Mouse (Mus musculus) megakaryocyte, embryonic 14.5 days (primary cell): ENCODE data around the gene Acot7. TPM values are rescaled to one million over a fixed set of nuclear protein-coding genes. Genes with fewer than 3 reads are reported as not detected.
A peak's percentile ranks its signal among the peaks of the same experiment; 100 is the strongest.

Experiments
- H3K27me3 ChIP-seq: replicated peaks from 2 replicates; pipeline ENCODE3; 2012; ENCODE audit warnings: inconsistent platforms
- H3K36me3 ChIP-seq: replicated peaks from 2 replicates; pipeline ENCODE3; 2012; ENCODE audit warnings: low read length, inconsistent platforms, mixed read lengths
- H3K4me1 ChIP-seq: 2 replicates; pipeline ENCODE4 v1.6.1; 2012; ENCODE audit warnings: inconsistent platforms
- H3K4me3 ChIP-seq: replicated peaks from 2 replicates; pipeline ENCODE3; 2012; ENCODE audit warnings: moderate library complexity, mild to moderate bottlenecking, inconsistent platforms
- H3K9me3 ChIP-seq: 2 replicates; pipeline ENCODE4 v1.6.1; 2012; ENCODE audit warnings: inconsistent platforms
- FLI1 ChIP-seq: IDR thresholded peaks from 2 replicates; pipeline ENCODE4 v1.6.1; 2012; ENCODE audit warnings: low read length, inconsistent platforms, mixed read lengths
- GATA1 ChIP-seq: IDR thresholded peaks from 3 replicates; pipeline ENCODE4 v1.6.1; 2012; ENCODE audit warnings: mixed read lengths, low read length, inconsistent platforms, borderline replicate concordance
- polyA plus RNA-seq: library from polyadenylated mRNA; stranded (reverse); fragments of >175 nt; gene quantifications from 2 replicates; pipeline ENCODE4 v1.2.3, GENCODE M21; 2012; ENCODE audit warnings: low replicate concordance; ENCODE audit not compliant: insufficient read depth

The Acot7 gene
- polyA plus RNA-seq, 1 experiment = 103 TPM

GRCm38 (mm10) chr4:152178916-152179705 lies 1.2 kb downstream of the Acot7 start:
- TF ChIP-seq FLI1 (no peak), GATA1 (no peak)
- H3K9me3 ChIP-seq = no peaks in the 10 kb centered on the region
- peak overlapping the region; percentile 96 for H3K4me3 ChIP-seq
- peaks cover 53% of the 10 kb centered on the region for H3K4me1 ChIP-seq
- peaks cover 23% of the 10 kb centered on the region for H3K36me3 ChIP-seq
- H3K27me3 ChIP-seq = peaks cover 6% of the 10 kb centered on the region

- no peaks in the 10 kb centered on the region for H3K9me3 ChIP-seq
- peaks cover 3% of the 10 kb centered on the region for H3K27me3 ChIP-seq
- peak overlapping the region; percentile 35 for H3K4me3 ChIP-seq
- TF ChIP-seq FLI1 = no peak
- TF ChIP-seq GATA1 = no peak
- peaks cover 23% of the 10 kb centered on the region for H3K36me3 ChIP-seq
- peaks cover 63% of the 10 kb centered on the region for H3K4me1 ChIP-seq
Measured at GRCm38 (mm10) chr4:152179946-152180660, 2.2 kb downstream of the Acot7 start.

GRCm38 (mm10) chr4:152182205-152182604 lies 4.3 kb downstream of the Acot7 start:
- no peaks in the 10 kb centered on the region for H3K27me3 ChIP-seq
- no peaks in the 10 kb centered on the region for H3K9me3 ChIP-seq
- peaks cover 72% of the 10 kb centered on the region for H3K4me1 ChIP-seq
- H3K36me3 ChIP-seq = peaks cover 23% of the 10 kb centered on the region
- TF ChIP-seq GATA1 = no peak
- no peak for TF ChIP-seq FLI1
- no peak overlapping the region for H3K4me3 ChIP-seq

- Histone ChIP-seq H3K4me1 (peaks cover 79% of the 10 kb centered on the region), H3K4me3 (no peak overlapping the region), H3K9me3 (no peaks in the 10 kb centered on the region), H3K27me3 (no peaks in the 10 kb centered on the region), H3K36me3 (peaks cover 31% of the 10 kb centered on the region)
- no peak for TF ChIP-seq GATA1
Measured at GRCm38 (mm10) chr4:152184353-152185035, 6.6 kb downstream of the Acot7 start.

- H3K27me3 ChIP-seq = no peaks in the 10 kb centered on the region
- TF ChIP-seq GATA1 (no peak), FLI1 (no peak)
- H3K36me3 ChIP-seq = peaks cover 31% of the 10 kb centered on the region
- peak overlapping the region; percentile 91 for H3K4me3 ChIP-seq
- no peaks in the 10 kb centered on the region for H3K9me3 ChIP-seq
- peaks cover 79% of the 10 kb centered on the region for H3K4me1 ChIP-seq
Measured at GRCm38 (mm10) chr4:152185137-152185509, 7.2 kb downstream of the Acot7 start.

GRCm38 (mm10) chr4:152185510-152186204 lies 7.7 kb downstream of the Acot7 start:
- no peak for TF ChIP-seq FLI1
- no peak for TF ChIP-seq GATA1

GRCm38 (mm10) chr4:152186205-152187082 lies 8.5 kb downstream of the Acot7 start:
- Histone ChIP-seq H3K36me3 (peaks cover 25% of the 10 kb centered on the region), H3K4me1 (peaks cover 79% of the 10 kb centered on the region), H3K9me3 (no peaks in the 10 kb centered on the region), H3K4me3 (peak overlapping the region; percentile 91), H3K27me3 (no peaks in the 10 kb centered on the region)
- TF ChIP-seq FLI1 = no peak

More at GRCm38 (mm10) chr4:152185510-152186204, 7.7 kb downstream of the Acot7 start:
- Histone ChIP-seq H3K27me3 (no peaks in the 10 kb centered on the region), H3K36me3 (peaks cover 26% of the 10 kb centered on the region), H3K9me3 (no peaks in the 10 kb centered on the region), H3K4me1 (peaks cover 79% of the 10 kb centered on the region), H3K4me3 (peak overlapping the region; percentile 91)

- Histone ChIP-seq H3K9me3 (no peaks in the 10 kb centered on the region), H3K4me1 (peaks cover 86% of the 10 kb centered on the region), H3K36me3 (peaks cover 23% of the 10 kb centered on the region), H3K4me3 (peak overlapping the region; percentile 91), H3K27me3 (no peaks in the 10 kb centered on the region)
- TF ChIP-seq GATA1 (no peak), FLI1 (no peak)
Measured at GRCm38 (mm10) chr4:152187142-152187541, 9.2 kb downstream of the Acot7 start.

- H3K27me3 ChIP-seq = no peaks in the 10 kb centered on the region
- TF ChIP-seq GATA1 = no peak
- no peak for TF ChIP-seq FLI1
- H3K4me3 ChIP-seq = no peak overlapping the region
- no peaks in the 10 kb centered on the region for H3K9me3 ChIP-seq
- peaks cover 19% of the 10 kb centered on the region for H3K36me3 ChIP-seq
- H3K4me1 ChIP-seq = peaks cover 99% of the 10 kb centered on the region
Measured at GRCm38 (mm10) chr4:152188651-152189050, 10.7 kb downstream of the Acot7 start.
